Mouse (Mus musculus): ENCODE results near the gene Zfpm1. TPM values are rescaled to one million over a fixed set of nuclear protein-coding genes. Genes with fewer than 3 reads are reported as not detected.

Zfpm1 gene
- polyA plus RNA-seq, 1 experiment, result 35.2 TPM

- no peak overlapping the region for H3K27ac ChIP-seq (ENCODE audit: control insufficient read depth, insufficient read depth, low read depth, low read length)
- H3K4me1 ChIP-seq (ENCODE audit: control insufficient read depth, insufficient read depth, low read length), result peaks cover 27% of the 10 kb centered on the region
- no peak overlapping the region for H3K4me3 ChIP-seq (ENCODE audit: control insufficient read depth, low read depth, low read length)
- H3K27me3 ChIP-seq (ENCODE audit: control insufficient read depth, insufficient read depth, low read length), result no peaks in the 10 kb centered on the region
- H3K36me3 ChIP-seq (ENCODE audit: control insufficient read depth, insufficient read depth, low read length), result no peaks in the 10 kb centered on the region
- TF ChIP-seq POLR2A (IDR thresholded peaks at IDR 0.05; ENCODE audit: control insufficient read depth, low read depth, low read length) (no peak), CTCF (IDR thresholded peaks at IDR 0.05; ENCODE audit: control insufficient read depth, insufficient read depth, insufficient replicate concordance, low read depth, low read length) (no peak)
Measured at GRCm38 (mm10) chr8:122334791-122335490, 53.0 kb downstream of the Zfpm1 start.

GRCm38 (mm10) chr8:122335638-122336250 is 53.8 kb downstream of the Zfpm1 start:
- no peak overlapping the region for H3K27ac ChIP-seq (ENCODE audit: control insufficient read depth, insufficient read depth, low read depth, low read length)
- no peaks in the 10 kb centered on the region for H3K27me3 ChIP-seq (ENCODE audit: control insufficient read depth, insufficient read depth, low read length)
- peak overlapping the region; percentile 70 for H3K4me3 ChIP-seq (ENCODE audit: control insufficient read depth, low read depth, low read length)
- H3K4me1 ChIP-seq (ENCODE audit: control insufficient read depth, insufficient read depth, low read length), result peaks cover 27% of the 10 kb centered on the region
- H3K36me3 ChIP-seq (ENCODE audit: control insufficient read depth, insufficient read depth, low read length), result no peaks in the 10 kb centered on the region
- TF ChIP-seq CTCF (IDR thresholded peaks at IDR 0.05; ENCODE audit: control insufficient read depth, insufficient read depth, insufficient replicate concordance, low read depth, low read length), result no peak
- no peak for TF ChIP-seq POLR2A (IDR thresholded peaks at IDR 0.05; ENCODE audit: control insufficient read depth, low read depth, low read length)

- Histone ChIP-seq H3K4me1 (ENCODE audit: control insufficient read depth, insufficient read depth, low read length) (peaks cover 27% of the 10 kb centered on the region), H3K36me3 (ENCODE audit: control insufficient read depth, insufficient read depth, low read length) (no peaks in the 10 kb centered on the region), H3K4me3 (ENCODE audit: control insufficient read depth, low read depth, low read length) (peak overlapping the region; percentile 70), H3K27me3 (ENCODE audit: control insufficient read depth, insufficient read depth, low read length) (no peaks in the 10 kb centered on the region), H3K27ac (ENCODE audit: control insufficient read depth, insufficient read depth, low read depth, low read length) (no peak overlapping the region)
- TF ChIP-seq CTCF (IDR thresholded peaks at IDR 0.05; ENCODE audit: control insufficient read depth, insufficient read depth, insufficient replicate concordance, low read depth, low read length) (no peak), POLR2A (IDR thresholded peaks at IDR 0.05; ENCODE audit: control insufficient read depth, low read depth, low read length) (no peak)
Measured at GRCm38 (mm10) chr8:122336251-122336910, 54.4 kb downstream of the Zfpm1 start.

GRCm38 (mm10) chr8:122338852-122339251 is 56.9 kb downstream of the Zfpm1 start:
- Histone ChIP-seq H3K27ac (ENCODE audit: control insufficient read depth, insufficient read depth, low read depth, low read length) (no peak overlapping the region), H3K4me3 (ENCODE audit: control insufficient read depth, low read depth, low read length) (no peak overlapping the region), H3K4me1 (ENCODE audit: control insufficient read depth, insufficient read depth, low read length) (peaks cover 27% of the 10 kb centered on the region), H3K36me3 (ENCODE audit: control insufficient read depth, insufficient read depth, low read length) (no peaks in the 10 kb centered on the region), H3K27me3 (ENCODE audit: control insufficient read depth, insufficient read depth, low read length) (no peaks in the 10 kb centered on the region)
- TF ChIP-seq CTCF (IDR thresholded peaks at IDR 0.05; ENCODE audit: control insufficient read depth, insufficient read depth, insufficient replicate concordance, low read depth, low read length) (no peak), POLR2A (IDR thresholded peaks at IDR 0.05; ENCODE audit: control insufficient read depth, low read depth, low read length) (no peak)

GRCm38 (mm10) chr8:122340761-122341160 is 58.8 kb downstream of the Zfpm1 start:
- no peak for TF ChIP-seq POLR2A (IDR thresholded peaks at IDR 0.05; ENCODE audit: control insufficient read depth, low read depth, low read length)
- no peak for TF ChIP-seq CTCF (IDR thresholded peaks at IDR 0.05; ENCODE audit: control insufficient read depth, insufficient read depth, insufficient replicate concordance, low read depth, low read length)
- H3K27me3 ChIP-seq (ENCODE audit: control insufficient read depth, insufficient read depth, low read length), result no peaks in the 10 kb centered on the region

GRCm38 (mm10) chr8:122341790-122342189 is 59.8 kb downstream of the Zfpm1 start:
- no peak overlapping the region for H3K4me3 ChIP-seq (ENCODE audit: control insufficient read depth, low read depth, low read length)
- H3K27ac ChIP-seq (ENCODE audit: control insufficient read depth, insufficient read depth, low read depth, low read length), result no peak overlapping the region
- H3K4me1 ChIP-seq (ENCODE audit: control insufficient read depth, insufficient read depth, low read length), result peaks cover 13% of the 10 kb centered on the region
- H3K36me3 ChIP-seq (ENCODE audit: control insufficient read depth, insufficient read depth, low read length), result no peaks in the 10 kb centered on the region
- TF ChIP-seq POLR2A (IDR thresholded peaks at IDR 0.05; ENCODE audit: control insufficient read depth, low read depth, low read length) (no peak), CTCF (IDR thresholded peaks at IDR 0.05; ENCODE audit: control insufficient read depth, insufficient read depth, insufficient replicate concordance, low read depth, low read length) (no peak)
- no peaks in the 10 kb centered on the region for H3K27me3 ChIP-seq (ENCODE audit: control insufficient read depth, insufficient read depth, low read length)

More at GRCm38 (mm10) chr8:122340761-122341160, 58.8 kb downstream of the Zfpm1 start:
- Histone ChIP-seq H3K27ac (ENCODE audit: control insufficient read depth, insufficient read depth, low read depth, low read length) (no peak overlapping the region), H3K36me3 (ENCODE audit: control insufficient read depth, insufficient read depth, low read length) (no peaks in the 10 kb centered on the region), H3K4me3 (ENCODE audit: control insufficient read depth, low read depth, low read length) (no peak overlapping the region), H3K4me1 (ENCODE audit: control insufficient read depth, insufficient read depth, low read length) (peaks cover 19% of the 10 kb centered on the region)

GRCm38 (mm10) chr8:122342362-122342761 is 60.4 kb downstream of the Zfpm1 start:
- H3K4me1 ChIP-seq (ENCODE audit: control insufficient read depth, insufficient read depth, low read length), result peaks cover 7% of the 10 kb centered on the region
- no peak overlapping the region for H3K4me3 ChIP-seq (ENCODE audit: control insufficient read depth, low read depth, low read length)
- no peak overlapping the region for H3K27ac ChIP-seq (ENCODE audit: control insufficient read depth, insufficient read depth, low read depth, low read length)
- no peak for TF ChIP-seq CTCF (IDR thresholded peaks at IDR 0.05; ENCODE audit: control insufficient read depth, insufficient read depth, insufficient replicate concordance, low read depth, low read length)
- no peak for TF ChIP-seq POLR2A (IDR thresholded peaks at IDR 0.05; ENCODE audit: control insufficient read depth, low read depth, low read length)
- H3K36me3 ChIP-seq (ENCODE audit: control insufficient read depth, insufficient read depth, low read length), result no peaks in the 10 kb centered on the region
- no peaks in the 10 kb centered on the region for H3K27me3 ChIP-seq (ENCODE audit: control insufficient read depth, insufficient read depth, low read length)

Data from testis, adult 2 months (tissue).